Mouse (Mus musculus): ENCODE data around the gene Fkrp. TPM values are rescaled to one million over a fixed set of nuclear protein-coding genes. Genes with fewer than 3 reads are reported as not detected.

The Fkrp gene
- polyA plus RNA-seq, 2 experiments from 2014 or later: 6.5 to 7.5 TPM

DNA sequence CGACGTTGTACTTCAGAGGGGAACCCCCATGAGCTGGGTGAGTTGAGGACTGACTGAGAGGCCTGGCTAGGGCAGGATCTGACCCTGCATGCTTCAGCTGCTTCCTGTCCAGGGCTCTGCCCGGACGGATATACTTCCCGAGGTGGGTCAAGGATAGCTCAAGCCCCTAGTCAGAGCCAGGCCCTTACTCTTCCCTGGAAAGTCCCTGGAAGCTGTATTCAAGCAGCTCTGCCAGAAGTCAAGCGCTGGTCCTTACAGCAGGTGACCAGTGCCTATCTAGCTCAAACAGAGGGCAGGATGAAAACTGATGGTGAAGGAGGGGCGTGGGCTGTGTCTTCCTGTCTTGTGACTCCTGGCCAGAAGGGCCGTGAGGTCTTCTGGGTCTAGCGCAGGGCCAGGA is 13.9 kb upstream of the Fkrp start:
- no peak for ATAC-seq

DNA sequence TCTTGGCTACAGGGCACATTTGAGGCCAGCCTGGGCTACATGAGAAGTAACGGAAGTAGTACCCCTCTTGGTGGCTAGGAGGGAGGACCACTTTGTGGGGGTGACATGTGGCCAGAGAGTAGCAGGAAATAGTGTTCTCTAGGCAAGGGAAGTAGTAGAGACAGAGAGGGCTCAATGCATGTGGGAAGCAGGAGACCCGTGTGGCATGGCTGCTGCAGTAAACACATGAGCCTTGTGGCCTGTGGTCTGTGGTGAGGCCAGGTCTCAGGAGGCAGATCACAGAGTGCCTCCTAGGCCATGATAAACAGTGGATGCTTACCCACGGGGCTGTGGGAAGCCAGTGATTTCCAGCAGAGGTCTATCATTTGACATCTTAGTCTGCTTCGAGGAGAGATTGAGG is 10.7 kb upstream of the Fkrp start:
- peak; percentile 50 for ATAC-seq

DNA sequence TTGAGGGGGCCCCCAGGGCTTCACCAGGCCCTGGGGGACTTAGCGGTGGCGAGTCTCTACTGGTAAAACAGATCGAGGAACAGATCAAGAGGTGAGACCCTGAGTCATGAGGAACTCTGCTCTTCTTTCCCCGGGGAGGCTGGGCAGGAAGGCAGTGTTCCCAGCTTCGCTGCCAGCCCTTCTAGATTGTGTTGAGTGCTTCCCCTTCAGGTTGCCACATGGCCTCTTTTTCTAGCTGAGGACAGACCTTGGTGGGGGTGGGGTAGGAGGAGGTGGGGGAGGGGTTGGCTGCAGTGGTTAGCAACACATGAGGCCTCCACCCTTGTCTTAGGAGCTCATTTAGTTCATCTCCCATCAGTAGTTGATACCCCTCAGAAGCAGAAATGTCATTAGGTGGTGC is 10.0 kb upstream of the Fkrp start:
- no peak for ATAC-seq

DNA sequence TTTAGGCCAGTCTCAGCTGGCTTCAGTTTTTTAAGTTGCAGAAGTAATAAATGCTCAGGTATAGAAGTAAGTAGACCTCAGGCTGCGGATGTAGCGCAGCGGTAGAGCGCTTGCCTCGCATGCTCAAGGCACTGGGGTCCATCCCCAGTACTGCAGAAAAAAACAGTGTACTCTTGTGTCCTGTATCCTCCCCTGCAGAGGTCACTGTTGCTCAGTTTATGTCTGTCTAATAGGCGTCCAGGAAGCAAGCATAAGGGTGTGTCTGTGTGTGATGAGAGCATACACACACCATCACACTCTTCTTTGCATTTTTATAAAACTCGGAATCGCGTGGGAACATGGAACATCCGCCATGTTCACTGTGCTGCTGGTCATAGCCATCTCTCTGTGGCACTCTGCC is 9.3 kb upstream of the Fkrp start:
- ATAC-seq: peak; percentile 89

DNA sequence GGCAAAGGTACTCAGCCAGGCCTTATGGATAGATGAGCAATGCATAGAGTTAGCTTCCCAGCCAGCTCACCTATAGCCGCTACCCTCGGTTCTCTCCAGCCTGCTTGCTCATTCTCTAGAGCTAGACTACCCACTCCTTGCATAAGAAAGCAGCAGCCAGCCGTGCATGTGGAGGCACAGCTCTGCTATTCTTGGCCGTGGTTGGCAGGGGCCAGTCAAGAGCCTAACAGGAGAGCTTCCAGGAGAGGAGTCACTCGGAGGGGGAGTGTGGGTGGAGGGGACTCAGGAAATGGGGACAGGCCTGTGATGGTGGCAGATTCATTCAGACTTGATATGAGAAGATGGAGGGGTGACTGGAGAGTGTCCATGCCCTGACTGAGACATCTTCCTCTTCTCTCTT is 7.2 kb upstream of the Fkrp start:
- no peak for ATAC-seq

DNA sequence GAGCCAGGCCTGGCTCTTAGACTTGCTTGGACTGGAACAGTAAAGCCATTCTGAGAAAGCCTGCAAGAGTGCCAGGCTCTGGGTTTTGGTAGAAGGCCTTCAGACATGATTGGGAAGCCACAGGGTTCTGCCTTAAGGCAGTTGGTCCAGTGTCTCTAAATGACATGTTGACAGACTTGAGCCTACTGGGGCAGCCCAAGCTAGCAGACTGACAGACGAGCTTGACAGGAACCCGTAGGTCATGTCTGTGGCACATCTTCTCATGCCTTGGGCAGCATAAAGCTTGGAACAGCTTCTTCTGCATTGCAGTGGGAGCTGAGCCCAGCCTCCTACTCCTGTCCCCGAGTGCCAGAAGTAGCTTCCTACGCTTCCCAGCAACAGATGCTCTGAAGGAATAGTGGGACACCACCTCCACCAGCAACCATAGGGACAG is 5.2 kb upstream of the Fkrp start:
- no peak for ATAC-seq

DNA sequence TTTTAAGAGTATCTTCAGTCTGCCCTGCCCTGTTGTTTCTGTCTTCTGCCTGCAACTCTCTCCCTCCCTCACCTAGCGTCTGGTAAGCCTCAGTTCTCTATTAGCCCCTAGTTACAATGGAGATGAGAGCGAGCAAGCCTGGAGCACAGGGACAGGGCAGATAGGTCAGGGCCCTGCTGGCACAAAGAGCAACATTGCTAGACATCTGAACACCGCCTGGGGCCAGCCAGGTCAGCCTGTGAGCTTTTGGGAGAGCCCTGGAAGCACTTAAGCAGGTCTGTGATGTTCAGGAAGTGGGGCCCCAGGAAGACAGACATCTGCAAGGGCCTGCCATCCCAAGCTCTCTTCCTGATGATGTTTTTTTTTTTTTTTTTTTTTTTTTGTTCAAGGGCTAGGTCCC is 4.6 kb upstream of the Fkrp start:
- ATAC-seq: no peak

DNA sequence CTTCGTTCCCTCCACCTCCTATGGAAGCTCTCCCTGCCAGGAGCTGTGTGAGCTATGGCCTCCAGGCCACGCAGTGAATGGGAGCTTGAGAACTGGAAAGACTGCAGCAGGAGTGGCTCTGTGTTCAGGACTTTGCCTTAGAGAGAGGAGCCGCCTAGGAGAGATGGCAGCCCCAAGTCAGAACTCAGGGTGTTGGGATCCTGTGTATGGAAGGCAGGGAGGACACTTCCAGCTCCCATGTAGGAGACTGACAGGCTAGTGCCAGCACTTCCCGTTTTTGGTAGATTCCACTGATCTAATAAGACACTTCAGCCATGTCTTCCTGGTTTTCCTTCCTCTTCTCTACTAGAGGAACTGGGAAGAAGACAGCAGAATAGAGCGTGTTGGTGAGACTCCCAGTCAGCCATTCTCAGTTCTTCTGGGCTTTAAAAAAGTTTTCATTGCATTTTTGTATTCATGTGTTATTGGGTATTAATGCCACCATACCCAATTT is 3.8 kb upstream of the Fkrp start:
- no peak for ATAC-seq

DNA sequence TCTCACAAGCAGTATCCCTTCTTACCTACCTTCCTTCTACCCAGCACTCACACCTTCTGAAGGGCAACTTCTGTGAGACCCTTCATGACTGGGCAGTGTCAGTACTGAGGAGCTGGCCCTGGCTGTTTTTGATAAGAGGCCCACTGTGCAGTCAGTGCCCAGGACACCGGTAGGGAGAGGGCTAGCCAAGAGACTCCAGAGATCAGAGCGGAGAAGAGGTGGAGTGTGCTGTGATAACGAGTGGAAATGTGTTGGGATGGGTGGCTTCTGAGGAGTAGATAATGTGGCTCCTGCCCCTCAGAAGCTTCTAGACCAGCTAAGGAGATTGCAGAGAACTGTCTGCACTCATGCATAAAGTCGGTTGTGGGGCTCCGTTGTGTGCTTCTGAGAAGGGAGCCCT is 3.3 kb upstream of the Fkrp start:
- ATAC-seq: no peak

DNA sequence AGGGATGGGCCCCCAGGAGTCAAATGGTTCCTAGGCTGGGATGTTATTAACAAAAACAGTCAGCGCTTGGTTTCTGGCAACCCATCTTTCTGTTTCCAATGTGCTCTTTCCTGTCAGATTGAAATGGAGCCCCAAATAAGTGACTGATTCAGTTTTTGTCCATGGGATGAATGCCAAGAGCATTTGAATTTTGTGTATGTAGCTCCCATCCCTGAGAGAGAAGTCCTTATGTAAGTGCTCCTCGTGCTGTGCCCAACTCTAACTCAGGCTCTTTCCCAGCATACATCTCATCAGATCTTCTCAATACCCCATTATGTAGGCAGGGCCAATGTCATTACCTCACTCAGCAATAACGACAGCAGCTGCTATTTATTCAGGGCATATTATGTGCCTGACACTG is 1.2 kb upstream of the Fkrp start:
- ATAC-seq: no peak

DNA sequence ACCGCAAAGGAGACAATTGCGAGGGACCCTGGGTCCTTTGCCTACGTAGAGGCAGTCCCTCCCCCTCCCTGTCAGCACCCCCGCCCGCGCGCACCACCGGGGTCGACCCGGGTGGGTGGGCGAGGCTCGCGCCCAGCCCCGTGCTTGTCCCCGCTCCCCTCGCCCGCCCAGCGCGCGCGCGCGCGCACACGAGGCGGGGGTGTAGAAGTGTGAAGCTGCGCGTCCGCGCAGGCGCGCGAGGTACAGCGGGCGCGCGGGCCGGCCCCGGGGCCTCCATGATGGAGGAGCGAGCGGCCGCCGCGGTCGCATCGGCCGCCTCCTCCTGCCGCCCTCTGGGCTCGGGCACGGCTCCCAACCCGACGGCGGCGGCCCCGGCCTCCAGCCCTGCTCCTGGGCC is 456 bp downstream of the Fkrp start:
- ATAC-seq: peak; percentile 57

DNA sequence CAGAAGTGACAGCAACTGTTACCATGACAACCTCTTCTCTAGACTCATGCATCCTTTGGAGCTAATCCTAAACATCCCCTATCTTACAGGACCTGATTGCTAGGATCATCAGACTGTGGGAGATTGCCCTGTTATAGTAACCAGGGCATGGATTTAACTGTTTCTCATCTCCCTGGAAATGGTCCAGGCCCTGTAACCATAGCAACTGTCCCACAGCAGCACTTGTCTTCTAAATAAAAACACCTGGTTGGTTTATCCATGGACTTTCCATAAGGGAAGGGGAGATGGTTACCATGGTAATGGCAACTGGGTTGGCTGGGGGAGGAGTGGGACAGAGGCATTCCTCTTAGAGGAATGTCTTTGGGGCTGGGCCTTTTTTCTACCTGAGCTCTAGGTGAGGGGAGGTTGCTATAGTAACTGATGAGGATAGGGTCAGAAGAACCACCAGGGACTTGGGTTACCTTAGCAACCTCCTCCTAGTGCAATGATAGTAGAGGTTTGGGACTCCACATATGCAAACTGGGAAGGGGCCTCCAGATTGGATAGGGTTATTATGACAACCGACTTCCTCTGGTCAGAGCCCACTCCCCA is 1.1 kb downstream of the Fkrp start, which contains the start of gene Strn4:
Gene Strn4, plus strand, starts transcription at position 539 of the 591 bp plus-strand sequence.
- ATAC-seq: peak; percentile 6

DNA sequence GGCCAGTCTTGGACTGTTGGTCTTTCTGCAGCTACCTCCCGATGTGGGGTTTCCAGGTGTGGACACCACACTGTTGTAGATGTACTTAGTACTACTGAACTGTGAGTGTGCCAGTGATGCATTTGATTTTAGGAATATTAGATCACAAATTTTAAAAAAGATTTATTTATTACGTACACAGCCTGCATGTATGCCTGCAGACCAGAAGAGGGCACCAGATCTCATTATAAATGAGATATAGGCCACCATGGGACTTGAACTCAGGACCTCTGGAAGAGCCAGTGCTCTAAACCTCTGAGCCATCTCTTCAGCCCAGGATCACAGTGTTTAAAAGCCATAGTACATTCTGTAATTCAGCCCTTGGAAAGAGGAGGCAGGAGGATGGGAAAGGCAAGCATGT is 4.0 kb downstream of the Fkrp start:
- no peak for ATAC-seq

DNA sequence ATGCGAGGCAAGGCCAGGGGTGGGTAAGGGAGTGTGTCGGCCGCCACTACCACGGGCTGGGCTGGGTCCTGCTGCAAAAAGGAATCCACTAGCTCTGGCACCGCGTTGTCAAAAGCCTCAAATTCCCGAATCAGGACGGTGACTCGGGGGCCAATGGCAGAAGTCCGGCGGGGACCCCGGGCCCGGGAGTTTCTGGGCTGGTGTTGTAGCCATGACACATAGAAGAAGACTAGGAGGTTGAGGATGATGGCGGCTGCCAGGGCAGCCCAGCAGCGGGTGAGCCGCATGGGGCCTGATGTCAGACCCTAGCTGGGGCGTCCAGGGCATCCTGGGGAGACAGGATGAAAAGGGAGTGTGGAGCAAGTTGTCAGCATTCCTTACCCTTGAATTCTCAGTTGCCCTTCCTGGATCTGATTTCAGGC is 4.9 kb downstream of the Fkrp start:
- no peak for ATAC-seq

DNA sequence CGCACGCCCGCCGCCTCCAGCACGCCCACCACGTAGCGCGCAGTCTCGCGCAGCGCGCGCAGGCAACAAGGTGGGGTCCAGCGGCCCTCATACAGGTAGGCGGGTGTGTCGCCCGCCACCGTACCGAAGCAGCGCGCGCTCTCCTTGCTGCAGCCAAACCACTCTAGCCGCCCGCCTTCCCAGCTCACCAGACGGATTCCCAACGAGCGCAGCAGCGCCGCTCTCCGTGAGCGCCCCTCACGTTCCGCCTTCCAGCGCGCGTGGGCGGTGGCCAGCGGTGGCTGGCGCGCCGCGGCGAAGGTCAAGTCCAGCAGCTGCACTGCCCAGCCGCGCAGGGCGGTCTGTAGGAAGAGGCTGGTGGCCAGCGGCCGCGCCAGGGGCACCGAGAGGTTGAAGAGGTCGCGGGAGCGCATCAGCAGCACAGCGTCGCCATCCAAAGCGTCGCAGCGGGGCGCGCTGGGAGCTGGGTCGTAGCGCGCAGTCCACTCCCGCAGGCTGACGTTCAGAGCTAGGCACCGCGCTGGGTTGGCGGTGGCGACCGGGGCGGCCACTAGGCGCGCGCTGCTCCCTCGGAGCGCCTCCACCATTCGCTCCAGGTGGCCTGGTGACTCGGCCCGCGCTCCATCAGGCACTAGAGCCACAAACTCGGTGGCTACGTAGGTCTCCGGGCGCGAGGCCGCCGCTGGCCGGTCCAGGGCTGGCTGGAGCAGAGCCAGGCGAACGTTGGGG is 5.4 kb downstream of the Fkrp start:
- ATAC-seq: no peak

DNA sequence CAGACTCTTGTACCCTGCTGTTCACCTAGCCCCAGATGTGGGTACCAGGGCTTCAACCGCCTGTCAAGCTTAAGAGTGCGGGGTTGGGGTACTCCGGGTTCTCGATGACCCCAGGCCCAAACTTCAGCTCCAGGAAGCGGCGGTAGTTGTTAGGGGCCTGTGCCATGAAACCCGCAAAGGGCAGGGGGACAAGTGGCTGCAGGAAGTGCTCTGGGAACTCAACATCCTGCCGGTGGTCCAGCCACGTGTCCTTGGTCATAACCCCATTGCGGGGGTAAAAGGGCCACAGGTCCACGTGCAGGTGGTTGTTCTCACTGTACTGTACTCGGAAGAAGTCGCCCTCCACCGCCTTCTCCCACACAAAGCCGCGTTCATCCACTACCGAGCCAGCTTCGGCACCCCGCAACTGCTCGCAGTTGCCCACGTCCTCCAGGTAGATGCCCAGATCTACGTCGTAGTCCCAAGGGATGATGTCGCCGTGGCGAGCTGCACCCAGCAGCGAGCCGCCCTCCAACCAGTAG is 6.1 kb downstream of the Fkrp start:
- no peak for ATAC-seq

DNA sequence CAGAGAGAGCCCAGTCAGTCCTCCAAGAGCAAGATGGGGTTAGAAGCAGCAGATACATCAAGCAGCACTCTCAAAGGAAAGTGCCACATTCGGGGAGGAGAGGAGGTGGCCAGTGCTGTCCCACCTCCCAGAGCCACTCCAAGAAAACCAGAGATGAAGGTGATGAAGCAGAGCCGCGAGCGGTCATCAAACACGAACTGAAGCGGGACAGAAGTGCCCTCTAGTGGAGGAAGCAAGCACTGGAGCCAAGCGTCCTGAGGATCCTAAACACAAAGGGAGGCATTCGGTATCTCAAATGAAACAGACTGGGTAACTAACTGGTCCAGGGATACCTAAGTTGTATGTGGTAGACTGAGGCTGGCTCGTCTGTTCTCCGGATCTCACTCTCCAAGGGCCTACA is 6.8 kb downstream of the Fkrp start:
- ATAC-seq: no peak

DNA sequence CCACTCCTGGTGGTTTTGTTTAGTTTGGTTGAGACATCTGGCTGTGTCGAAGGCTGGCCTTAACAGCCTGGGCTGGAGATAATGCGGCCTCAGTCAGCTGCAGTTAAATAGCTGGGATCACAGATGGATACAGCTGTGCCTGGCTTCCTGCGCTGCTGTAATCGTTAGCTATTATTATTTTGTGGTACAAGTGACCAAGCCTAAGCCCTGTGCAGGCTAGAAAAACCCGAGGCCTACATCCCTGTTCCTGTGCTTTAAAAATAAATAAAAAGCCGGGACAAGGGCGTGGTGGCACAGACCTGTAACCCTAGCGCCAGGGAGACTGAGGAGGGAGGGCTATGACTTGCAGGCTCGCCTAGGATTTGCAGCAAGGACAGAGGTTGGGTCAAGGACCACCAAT is 7.9 kb downstream of the Fkrp start:
- ATAC-seq: no peak

DNA sequence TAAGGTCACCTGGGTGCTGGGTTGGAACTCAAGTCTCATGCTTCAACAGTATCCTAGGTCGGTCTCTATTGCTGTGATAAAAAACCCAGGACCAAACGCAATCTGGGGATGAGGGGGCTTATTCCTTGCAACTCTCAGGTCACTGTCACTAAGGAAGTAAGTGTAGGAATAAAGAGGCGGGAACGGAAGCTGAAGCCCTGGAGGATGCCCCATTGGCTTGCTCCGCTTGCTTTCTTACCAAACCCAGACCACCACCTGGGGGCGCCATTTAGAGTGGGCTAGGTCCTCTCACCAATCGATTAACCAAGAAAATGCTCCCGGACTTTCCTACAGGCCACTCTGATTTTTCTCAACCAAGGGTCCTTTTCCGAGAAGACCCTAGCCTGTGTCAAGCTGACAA is 8.6 kb downstream of the Fkrp start:
- no peak for ATAC-seq

DNA sequence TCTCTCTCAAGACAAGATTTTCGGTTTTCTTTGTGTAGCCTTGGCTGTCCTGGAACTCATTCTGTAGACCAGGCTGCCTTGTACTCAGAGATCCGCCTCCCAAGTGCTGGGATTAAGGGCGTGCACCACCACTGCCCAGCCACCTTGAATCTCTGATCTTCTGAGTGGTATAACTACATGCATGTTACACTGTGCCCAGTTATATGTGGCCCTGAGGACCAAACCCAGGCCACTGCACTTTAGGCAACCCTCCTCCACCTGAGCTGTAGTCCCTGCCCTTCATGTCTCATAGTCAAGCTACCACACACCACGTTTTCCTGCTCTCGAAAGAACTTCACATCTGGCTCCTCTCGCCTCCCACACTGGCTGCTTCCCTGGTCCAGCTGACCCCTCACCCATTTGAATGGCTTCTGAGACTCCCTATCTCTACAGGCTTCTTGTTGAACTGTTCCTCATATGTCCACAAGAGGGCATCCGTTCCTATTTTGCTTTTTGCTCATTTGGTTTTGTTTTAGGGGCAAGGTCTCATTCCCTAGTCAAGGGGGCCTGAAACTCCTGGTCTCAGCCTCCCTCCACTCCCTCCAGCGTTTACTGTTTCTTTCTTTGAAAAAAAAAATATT is 12.0 kb downstream of the Fkrp start:
- ATAC-seq: peak; percentile 59

DNA sequence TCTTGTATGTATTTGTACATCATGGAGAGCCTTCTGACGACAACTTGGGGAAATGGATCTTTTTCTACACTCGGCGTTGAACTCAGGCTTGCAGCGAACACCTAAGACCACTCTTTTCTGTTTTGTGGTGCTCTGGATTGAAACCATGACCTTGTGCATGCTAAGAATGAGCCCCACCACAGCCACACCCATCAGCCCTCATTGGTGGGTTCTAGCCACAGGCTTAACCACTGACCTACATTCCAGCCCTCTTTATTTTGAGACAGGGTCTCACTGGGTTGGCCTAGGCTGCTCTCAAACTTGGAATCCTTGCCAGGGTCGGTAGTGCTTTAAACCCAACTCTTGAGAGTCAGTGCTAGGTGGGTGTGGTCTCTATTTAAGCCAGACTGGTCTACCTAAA is 21.6 kb downstream of the Fkrp start:
- no peak for ATAC-seq

DNA sequence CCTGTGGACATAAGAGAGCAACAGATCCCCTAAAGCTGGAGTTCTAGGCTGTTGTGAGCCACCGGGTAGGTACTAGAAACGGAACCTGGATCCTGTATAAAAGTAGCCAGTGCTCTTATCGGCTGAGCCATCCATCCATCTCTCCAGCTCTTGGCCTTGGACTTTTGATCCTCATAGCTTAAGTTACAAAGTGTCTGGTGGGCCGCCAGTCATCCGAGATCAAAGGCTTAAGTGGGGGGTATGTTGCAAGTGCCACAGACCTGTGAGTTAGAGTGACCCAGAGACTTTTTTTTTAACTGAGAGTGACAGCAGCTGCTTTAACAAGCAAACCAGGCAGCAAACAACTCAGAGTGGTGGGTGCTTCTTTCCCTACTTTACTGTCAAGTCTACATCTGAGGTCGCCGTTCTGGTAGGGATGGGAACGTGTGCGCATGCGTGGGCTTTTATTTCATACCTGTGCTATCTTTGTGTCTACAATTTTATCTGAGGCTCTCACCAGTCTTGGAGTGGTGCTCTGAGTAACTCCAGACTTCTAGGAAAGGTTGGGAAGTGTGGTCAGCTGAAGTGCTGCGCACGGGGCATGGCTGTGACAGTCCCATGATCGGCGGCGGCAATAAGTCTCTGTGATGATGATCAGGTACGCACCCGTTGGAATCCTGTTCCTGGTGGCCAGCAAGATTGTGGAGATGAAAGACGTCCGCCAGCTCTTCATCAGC is 23.4 kb downstream of the Fkrp start:
- ATAC-seq: no peak

DNA sequence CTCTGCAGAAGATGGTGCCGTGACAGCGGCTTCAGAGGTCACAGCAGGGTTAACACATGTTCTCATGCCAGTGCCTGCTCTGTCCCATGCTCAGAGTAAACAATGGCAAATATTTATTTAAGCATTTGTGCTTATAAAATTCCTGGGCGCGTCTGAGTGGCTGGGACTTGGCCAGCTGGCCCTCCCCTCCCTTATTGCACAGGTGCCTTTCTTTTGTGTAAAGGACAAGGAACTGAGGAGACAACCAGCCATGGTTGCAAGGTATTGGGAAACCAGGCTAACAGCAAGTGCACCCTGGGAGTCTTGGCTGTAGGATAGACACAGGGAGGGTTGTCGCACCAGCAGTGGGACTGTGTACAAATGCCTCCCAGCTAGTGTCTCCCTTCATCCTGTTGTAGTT is 24.2 kb downstream of the Fkrp start:
- no peak for ATAC-seq

Data from activated CD4-positive, CD25-positive, alpha-beta regulatory T cell, adult 4 months (primary cell).